Mouse (Mus musculus): Measurements from ENCODE around the gene Hmcn1.

DNA sequence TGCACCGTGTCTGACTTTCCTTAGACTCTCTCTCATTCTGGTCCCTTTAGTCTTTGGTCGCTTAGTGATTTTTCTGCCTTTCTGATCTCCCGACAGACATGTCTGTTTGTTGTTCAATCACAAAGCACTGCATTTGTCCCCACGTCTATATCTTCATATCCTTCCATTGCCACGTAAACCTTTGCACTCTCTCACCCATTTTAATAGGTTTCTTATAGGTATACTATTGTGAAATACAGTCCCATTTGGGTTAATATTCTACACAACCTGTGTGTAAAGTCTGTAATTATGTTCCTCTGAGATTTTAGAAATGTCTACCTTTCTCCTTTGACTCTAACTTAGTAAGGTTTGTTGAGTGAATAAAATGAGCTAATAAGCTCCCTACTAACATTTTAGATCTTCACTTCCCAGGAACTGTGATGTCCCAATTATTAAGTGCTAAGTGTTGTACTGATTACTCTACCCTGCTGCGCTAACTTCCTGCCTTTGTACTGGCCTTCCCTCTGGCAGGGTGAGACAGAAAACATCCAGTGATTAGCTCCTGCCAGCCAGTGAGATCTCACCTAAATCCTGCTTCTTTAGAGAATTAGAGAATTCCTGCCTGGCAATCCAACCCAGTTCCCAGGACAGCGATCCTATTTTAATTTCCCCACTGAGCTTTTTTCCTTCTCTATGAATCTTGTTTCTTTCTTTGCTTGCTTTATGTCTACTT is 250.7 kb downstream of the Hmcn1 start:
- TF ChIP-seq CTCF (conservative IDR thresholded peaks at IDR 0.05; ENCODE audit: low read length) (no peak), NANOG (IDR thresholded peaks at IDR 0.05; ENCODE audit: borderline replicate concordance, low read length) (no peak), POU5F1 (IDR thresholded peaks at IDR 0.05; ENCODE audit: borderline replicate concordance, low read length) (no peak)
